Mouse (Mus musculus) G1E (cell line): ENCODE results near the gene Itih4. TPM values are rescaled to one million over a fixed set of nuclear protein-coding genes. Genes with fewer than 3 reads are reported as not detected.

Source experiments
- ATAC-seq: 2 replicates; pipeline ENCODE4 v1.8.0; 2016; ENCODE audit warnings: mild to moderate bottlenecking; ENCODE audit not compliant: insufficient number of reproducible peaks, poor library complexity, low FRiP score, severe bottlenecking; ENCODE audit errors: extremely low read depth
- DNase-seq: peaks from one replicate; pipeline ENCODE4 v3.0.0; 2012; ENCODE audit warnings: low spot score
- H3K27me3 ChIP-seq: 2 replicates; pipeline ENCODE4 v1.6.1; 2012; ENCODE audit warnings: mild to moderate bottlenecking, low read length, inconsistent platforms; ENCODE audit not compliant: insufficient read depth
- H3K36me3 ChIP-seq: replicated peaks from 2 replicates; pipeline ENCODE3; 2012; ENCODE audit warnings: mild to moderate bottlenecking, inconsistent platforms
- H3K4me1 ChIP-seq: 2 replicates; pipeline ENCODE4 v1.6.1; 2012; ENCODE audit warnings: low read depth, low read length, inconsistent platforms, mixed read lengths; ENCODE audit not compliant: insufficient read depth
- H3K4me3 ChIP-seq: 2 replicates; pipeline ENCODE4 v1.5.1; 2012; ENCODE audit warnings: low read depth, mild to moderate bottlenecking, inconsistent platforms, low read length, moderate library complexity, mixed read lengths
- H3K9me3 ChIP-seq: replicated peaks from 2 replicates; pipeline ENCODE4 v1.6.1; 2012; ENCODE audit warnings: inconsistent platforms
- CTCF ChIP-seq: IDR thresholded peaks from 2 replicates; pipeline ENCODE4 v1.5.1; 2012; ENCODE audit warnings: low read depth, low read length, inconsistent platforms, mixed read lengths
- GATA1 ChIP-seq: IDR thresholded peaks from 2 replicates; pipeline ENCODE4 v1.6.1; 2012; ENCODE audit warnings: borderline replicate concordance, low read length, inconsistent platforms, mixed read lengths
- GATA2 ChIP-seq: IDR thresholded peaks from 2 replicates; pipeline ENCODE4 v1.6.1; 2012; ENCODE audit warnings: low read depth, low read length, inconsistent platforms, borderline replicate concordance
- POLR2AphosphoS5 ChIP-seq: IDR thresholded peaks from 2 replicates; pipeline ENCODE4 v1.6.1; 2012; ENCODE audit warnings: low read depth, low read length, inconsistent platforms; ENCODE audit not compliant: insufficient replicate concordance
- TAL1 ChIP-seq: conservative IDR thresholded peaks from 2 replicates; pipeline ENCODE4 v1.6.1; 2012; ENCODE audit warnings: low read depth, low read length, inconsistent platforms, mixed read lengths
- polyA plus RNA-seq: library from polyadenylated mRNA; stranded (reverse); fragments of >175 nt; gene quantifications from 2 replicates; pipeline ENCODE4 v1.2.3, GENCODE M21; 2012
- total RNA-seq, 2 experiments: library from RNA; stranded (forward) in 1 of 2; stranded (reverse) in 1 of 2; fragments of 200-1000 nt in 1 of 2; fragments of >200 nt in 1 of 2; fragmentation: Nextera tagmentation in 1 of 2; gene quantifications; 2 replicates each; pipeline ENCODE4 v1.2.3; 2014 to 2017

Itih4 gene
- total and polyA plus RNA-seq, 3 experiments, result 0.11 TPM; not detected in 2

DNA sequence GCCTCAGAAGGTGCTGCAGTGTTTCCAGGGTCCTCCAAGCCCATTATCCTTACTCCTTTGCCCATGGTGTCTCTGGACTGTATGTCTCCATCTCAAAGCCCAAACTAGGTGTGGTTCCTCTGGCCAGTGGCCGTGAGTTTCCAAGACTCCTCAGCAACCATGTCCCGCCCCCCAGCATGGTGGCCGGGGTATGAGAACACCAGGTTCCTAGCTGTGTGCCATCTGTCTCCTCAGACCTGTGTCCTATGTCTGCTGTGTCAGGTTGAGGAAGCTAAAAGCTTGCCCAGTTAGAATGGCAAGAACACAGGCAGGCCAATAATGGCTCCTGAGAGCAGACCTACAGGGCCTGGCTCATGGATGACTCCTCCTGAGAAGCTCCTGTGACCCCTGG lies 4.6 kb upstream of the Itih4 start:
- Histone ChIP-seq H3K27me3 (peaks cover 17% of the 10 kb centered on the region), H3K9me3 (no peaks in the 10 kb centered on the region), H3K4me3 (no peak overlapping the region), H3K4me1 (peaks cover 21% of the 10 kb centered on the region), H3K36me3 (peaks cover 12% of the 10 kb centered on the region)
- ATAC-seq (no peak), DNase-seq (no peak)
- no peak for TF ChIP-seq CTCF
- no peak for TF ChIP-seq TAL1
- no peak for TF ChIP-seq GATA2
- no peak for TF ChIP-seq GATA1
- no peak for TF ChIP-seq POLR2AphosphoS5

DNA sequence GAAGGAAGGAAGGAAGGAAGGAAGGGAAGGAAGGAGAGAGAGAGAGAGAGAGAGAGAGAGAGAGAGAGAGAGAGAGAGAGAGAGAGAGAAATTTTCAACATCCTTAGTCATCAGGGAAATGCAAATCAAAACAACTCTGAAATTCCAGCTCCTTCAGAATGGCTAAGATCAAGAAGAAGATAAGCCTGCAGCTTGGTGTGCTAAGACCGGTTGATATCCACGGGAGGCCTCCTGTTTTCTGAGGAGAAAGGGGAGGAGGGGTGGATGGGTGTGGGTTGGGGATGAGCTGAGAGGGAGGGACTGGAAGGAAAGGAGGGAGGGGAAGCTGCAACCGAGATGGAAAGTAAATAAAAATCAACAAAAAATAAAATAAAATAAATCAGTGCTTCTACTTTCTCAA lies 978 bp upstream of the Itih4 start:
- no peak for DNase-seq
- peaks cover 38% of the 10 kb centered on the region for H3K27me3 ChIP-seq
- H3K4me3 ChIP-seq, result no peak overlapping the region
- TF ChIP-seq GATA2 (no peak), GATA1 (no peak), TAL1 (no peak), CTCF (no peak), POLR2AphosphoS5 (no peak)
- no peaks in the 10 kb centered on the region for H3K9me3 ChIP-seq
- no peaks in the 10 kb centered on the region for H3K36me3 ChIP-seq
- peaks cover 21% of the 10 kb centered on the region for H3K4me1 ChIP-seq
- ATAC-seq, result no peak

DNA sequence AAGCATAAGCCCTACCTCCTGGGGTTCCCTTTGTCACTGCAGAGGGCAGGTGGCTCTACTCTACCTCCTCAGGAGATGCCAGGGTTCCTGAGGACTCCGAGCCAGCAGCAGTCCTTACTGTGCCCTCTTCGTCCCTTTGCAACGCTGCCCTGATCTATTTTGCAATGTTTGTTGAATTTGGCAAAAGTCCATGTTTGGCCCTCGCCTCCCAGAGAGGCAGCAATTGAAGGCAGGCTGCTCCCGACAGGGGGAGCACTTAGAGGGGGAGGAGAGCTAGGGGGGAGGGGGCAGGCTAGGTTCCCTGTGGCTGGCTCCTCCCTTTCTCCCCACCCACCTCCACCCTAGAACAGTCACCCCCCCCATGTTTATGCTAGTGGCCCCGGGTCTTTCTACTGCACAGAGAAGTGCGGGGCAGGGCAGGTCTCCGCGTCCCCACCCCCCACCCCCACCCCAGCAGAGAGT lies 2.0 kb downstream of the Itih4 start:
- peaks cover 10% of the 10 kb centered on the region for H3K4me1 ChIP-seq
- ATAC-seq, result no peak
- H3K4me3 ChIP-seq, result no peak overlapping the region; the same call in 1 of the 2 replicates
- H3K27me3 ChIP-seq, result peaks cover 46% of the 10 kb centered on the region
- TF ChIP-seq CTCF (no peak), GATA2 (no peak), POLR2AphosphoS5 (no peak), TAL1 (no peak), GATA1 (no peak)
- DNase-seq, result no peak
- no peaks in the 10 kb centered on the region for H3K36me3 ChIP-seq
- H3K9me3 ChIP-seq, result no peaks in the 10 kb centered on the region

DNA sequence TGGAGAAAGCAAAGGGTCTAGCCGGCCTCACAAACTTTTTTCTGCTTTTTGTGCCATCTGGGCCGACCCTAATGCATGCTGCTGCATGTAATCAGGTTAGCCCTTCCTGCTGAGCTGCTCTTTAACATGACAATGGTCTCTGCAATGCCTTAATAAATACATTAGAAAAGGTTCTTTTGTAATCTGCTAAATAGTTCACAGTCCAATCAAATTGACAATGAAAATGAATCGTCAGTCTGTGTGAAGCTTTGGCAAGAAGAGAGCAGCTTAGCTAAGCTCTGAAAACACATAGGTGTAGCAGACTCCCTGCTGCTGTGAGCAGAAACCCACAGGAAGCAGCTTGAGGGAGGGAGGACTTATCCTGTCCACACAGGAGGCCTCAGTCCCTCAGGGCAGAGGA lies 13.7 kb downstream of the Itih4 start:
- ATAC-seq, result no peak
- Histone ChIP-seq H3K9me3 (no peaks in the 10 kb centered on the region), H3K4me3 (no peak overlapping the region), H3K4me1 (no peaks in the 10 kb centered on the region; the same call in 1 of the 2 replicates), H3K27me3 (peaks cover 47% of the 10 kb centered on the region), H3K36me3 (no peaks in the 10 kb centered on the region)
- no peak for TF ChIP-seq GATA1
- no peak for DNase-seq

DNA sequence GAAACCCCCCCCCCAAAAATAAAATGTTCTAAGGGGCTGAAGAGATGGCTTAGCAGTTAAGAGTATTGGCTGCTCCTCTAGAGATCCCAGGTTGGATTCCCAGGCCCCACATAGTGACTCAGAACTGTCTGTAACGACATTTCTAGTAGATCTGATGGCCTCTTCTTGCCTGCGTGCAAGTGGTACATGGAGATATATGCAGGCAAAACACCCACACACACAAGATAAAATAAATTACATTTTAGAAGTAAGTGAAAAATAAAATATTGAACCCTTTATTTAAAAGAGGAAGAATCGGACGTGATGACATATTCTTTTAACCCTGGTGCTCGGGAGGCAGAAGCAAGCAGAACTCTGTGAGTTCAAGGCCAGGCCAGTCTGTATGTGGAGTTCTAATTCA lies 16.4 kb downstream of the Itih4 start:
- H3K27me3 ChIP-seq, result peaks cover 46% of the 10 kb centered on the region

DNA sequence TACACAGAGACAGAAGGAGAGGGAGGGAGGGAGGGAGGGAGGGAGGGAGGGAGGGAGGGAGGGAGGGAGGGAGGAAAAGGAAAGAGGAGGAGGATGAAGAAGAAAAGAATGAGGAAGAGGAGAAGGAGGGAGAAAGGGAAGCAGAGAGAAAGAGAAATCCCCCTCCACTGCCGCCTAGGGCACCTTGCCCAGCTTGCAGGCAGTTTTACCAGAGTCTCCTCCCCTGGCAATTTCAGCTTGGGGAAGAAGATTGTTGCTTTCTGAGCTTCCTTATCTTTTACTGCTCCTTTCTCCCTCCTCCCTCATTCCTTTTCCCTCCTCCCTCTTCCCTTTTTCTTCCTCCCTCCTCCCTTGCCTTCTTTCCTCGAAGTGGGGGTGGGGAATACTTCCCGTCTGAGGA lies 16.8 kb downstream of the Itih4 start:
- Histone ChIP-seq H3K27me3 (peaks cover 45% of the 10 kb centered on the region), H3K4me1 (peaks cover 5% of the 10 kb centered on the region), H3K36me3 (no peaks in the 10 kb centered on the region), H3K9me3 (no peaks in the 10 kb centered on the region), H3K4me3 (no peak overlapping the region)
- TF ChIP-seq POLR2AphosphoS5, result no peak
- TF ChIP-seq CTCF, result no peak
- no peak for TF ChIP-seq TAL1
- TF ChIP-seq GATA2, result no peak
- no peak for TF ChIP-seq GATA1
- no peak for ATAC-seq
- no peak for DNase-seq

More for the DNA sequence above, 16.4 kb downstream of the Itih4 start:
- Histone ChIP-seq H3K36me3 (no peaks in the 10 kb centered on the region), H3K4me1 (peaks cover under 1% of the 10 kb centered on the region), H3K9me3 (no peaks in the 10 kb centered on the region), H3K4me3 (no peak overlapping the region)
- ATAC-seq (no peak), DNase-seq (no peak)
- no peak for TF ChIP-seq POLR2AphosphoS5

DNA sequence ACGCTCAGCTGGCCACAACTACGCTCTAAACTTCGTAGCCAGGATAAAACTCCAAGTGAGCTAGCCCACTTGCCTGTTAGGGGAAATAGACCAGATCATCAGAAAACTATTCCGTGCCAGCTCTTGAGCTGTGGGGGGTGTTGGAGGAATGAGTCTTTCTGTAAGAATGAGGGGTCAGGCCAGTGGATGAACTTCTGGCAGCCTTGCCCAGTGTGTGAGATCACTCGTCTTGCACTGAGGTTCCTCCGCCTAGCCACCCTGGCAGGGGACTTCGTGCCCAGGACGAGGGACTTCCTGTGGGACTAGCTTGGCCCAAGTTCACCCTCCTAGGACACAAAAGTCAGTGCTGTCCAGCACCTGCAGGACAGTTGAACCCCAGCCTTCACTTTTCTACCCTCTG lies 18.0 kb downstream of the Itih4 start:
- no peak for DNase-seq
- Histone ChIP-seq H3K9me3 (no peaks in the 10 kb centered on the region), H3K36me3 (no peaks in the 10 kb centered on the region), H3K4me3 (no peak overlapping the region), H3K4me1 (peaks cover 8% of the 10 kb centered on the region), H3K27me3 (peaks cover 35% of the 10 kb centered on the region)
- no peak for ATAC-seq
- no peak for TF ChIP-seq TAL1
- no peak for TF ChIP-seq CTCF
- TF ChIP-seq GATA1, result no peak
- TF ChIP-seq POLR2AphosphoS5, result no peak
- TF ChIP-seq GATA2, result no peak
